Mouse (Mus musculus) heart, postnatal 36 days (tissue): ENCODE measurements at regions not wholly inside any gene's neighbourhood (a gene's known extent, or its start where the extent isn't known, plus 50 kb on each side); places are given as distances from the start of the nearest gene placed in this dataset.

ENCODE experiments used
- DNase-seq, 2 experiments: peaks; one replicate each; pipeline ENCODE4 v3.0.0; 2021 to 2022
- intact Hi-C: fragments of 180-260 bp; cut with DNase I; formaldehyde crosslinking; loops from one replicate; pipeline ENCODE4 v1.15.1; 2025

DNA sequence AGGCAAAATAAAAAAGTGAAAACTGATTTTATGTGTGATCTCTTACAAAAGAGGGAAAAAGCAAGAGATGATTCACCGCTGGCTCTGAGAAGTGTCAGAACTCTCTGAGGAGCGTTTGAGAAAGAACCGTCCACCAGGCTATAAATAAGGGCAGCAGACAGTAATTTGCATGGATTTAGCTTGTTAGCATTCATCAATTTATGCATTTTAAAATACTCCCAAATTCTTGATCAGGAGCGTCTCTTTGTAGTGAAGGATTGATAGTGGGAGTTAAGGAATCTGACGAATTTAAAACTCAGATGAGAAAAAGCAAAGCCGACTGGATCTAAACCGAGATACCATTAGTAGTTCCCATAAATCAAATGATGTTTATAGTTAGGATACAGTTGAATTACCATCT is 146.8 kb upstream of the Gm10295 start:
- no peak for DNase-seq
- intact Hi-C loops = no loop called here

DNA sequence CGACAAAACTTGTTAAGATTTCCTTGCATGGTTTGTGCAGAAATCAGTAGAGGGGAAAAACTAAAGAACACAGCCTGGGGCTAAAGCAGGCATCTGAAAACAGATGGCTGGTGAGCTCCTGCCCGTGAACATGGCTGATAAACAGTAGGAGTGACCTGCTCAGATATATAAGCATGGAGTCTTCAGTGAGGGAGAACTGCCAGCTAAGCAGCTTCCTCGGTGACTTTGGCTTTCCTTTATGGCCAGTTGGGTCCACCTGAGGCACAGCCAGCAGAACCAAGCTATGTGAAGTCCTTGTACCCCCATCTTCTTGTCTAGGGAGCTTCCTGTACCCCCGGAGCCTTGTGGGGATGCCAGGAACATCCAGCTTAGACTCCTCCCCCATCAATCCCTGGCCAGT is 139.8 kb upstream of the Gm10295 start:
- no peak for DNase-seq
- intact Hi-C loops = no loop called here

DNA sequence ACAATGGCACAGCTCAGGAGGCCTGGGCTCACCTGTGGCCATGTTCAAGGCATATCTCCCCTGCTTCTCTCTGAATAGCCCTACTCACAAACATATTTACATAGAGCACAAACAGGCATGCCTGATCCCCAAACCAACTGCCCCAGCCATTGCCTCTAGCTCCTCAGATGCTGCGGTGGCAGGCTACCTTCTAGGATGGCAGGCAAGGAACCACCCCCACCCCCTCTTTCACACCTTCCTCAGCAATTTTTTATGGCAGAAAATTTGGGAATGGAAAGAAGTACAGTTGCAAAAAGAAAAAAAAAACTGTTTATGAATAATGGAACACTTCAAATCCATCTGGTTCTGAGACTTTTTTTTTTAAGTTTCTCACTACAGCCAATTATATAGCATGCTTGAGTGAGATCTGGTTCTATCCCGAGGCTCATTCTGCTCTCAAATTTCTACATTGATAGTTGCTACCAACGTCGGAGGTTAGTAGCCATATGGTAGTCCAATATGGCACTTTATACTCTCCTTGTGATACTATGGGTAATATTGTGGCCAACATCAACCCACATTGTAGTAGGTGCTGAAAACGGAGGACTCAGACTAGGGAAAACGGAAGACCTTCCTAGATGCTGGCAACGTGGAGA is 136.8 kb upstream of the Gm10295 start:
- intact Hi-C loops = no loop called here
- no peak for DNase-seq

DNA sequence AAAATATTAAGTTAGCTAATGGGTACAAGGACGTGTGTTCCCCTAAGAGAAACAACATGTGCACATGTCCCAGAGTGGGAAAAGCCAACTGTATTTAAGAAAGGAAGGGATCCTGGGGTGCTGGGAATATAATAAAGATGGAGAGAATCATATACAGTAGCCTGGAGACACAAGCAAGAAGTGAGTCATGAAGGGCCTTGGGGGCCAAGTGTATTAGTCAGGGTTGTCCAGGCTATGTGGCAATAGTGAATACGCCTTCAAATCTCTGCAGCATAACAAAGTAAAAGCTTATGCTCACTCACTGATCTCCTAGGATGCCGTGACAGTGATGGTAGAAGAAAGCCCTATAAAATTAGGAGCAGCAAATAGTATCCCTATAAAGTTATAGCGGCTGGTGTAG is 124.1 kb upstream of the Gm10295 start:
- intact Hi-C loops = no loop called here
- DNase-seq = no peak

DNA sequence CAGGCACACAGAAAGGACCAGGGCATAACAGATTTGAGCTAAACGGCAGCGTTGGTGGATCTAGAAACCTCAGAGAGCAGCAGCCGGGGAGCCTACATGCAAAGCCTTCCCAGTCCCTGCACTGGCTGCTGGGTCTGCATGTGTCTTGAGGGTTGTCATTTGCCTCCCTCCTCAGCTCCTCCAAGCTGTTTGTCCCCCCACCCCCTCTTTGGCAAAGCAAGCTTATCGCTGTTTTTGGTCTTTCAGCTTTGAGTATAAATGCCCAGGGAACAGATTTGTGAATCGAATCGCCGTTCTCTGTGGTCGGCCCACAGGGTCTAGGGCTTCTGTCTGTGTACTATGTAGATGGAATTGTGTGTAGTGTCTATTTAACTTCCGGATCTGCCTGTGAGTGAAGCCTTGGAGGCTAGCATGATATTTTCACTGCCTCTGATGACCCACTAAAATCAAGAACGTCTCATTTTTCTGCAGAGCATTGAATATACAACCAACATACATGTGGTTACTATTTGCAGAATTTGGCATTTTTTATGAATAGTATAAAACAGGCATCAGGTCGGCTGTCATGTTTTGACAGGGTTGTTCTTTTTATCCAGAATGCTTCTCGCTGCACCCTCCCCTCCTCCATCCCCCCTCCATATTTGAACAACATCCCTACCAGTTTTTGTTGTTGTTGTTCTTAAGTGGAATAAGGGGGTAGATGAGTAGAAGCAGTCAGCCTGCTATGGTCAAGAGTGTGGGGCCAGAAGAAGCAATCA is 121.3 kb upstream of the Gm10295 start:
- intact Hi-C loops = loop anchor here (5.0 kb wide), 1 partner anchor 110 kb away; no protein-coding TSS in a partner anchor
- no peak for DNase-seq

DNA sequence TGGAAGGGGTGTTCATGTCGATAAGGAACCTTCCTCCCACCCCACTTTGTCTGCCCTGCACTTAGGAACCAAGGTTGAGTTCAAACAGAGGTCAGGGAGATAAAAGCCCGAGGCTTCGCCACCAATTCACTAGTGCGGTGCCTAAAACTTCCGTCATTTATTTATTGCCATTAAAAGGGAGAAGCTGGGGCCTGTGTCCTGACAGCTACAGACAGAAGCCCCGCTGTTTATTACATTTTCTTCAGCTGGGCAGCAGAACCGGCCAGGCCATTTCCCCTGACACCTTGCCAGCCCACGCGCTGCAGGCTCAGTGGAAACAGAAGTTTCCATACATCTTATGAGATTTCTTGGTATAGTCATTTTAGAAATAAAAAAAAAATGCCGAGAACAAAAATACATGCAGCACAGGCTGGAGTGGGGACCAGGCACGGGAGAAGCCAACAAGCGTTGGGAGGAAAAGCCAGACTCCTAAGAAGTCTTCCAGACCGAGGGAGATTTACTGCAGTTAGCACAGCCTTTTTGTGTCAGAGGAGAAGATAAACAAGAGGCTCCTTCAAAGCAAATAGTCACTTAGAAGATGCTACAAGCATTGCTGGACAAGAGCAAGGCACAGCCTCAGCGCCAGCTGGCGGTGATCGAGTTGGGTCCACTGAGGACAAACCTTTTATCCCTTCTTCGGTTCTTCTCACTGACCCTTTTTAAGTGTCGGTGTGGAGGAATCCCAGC is 120.5 kb upstream of the Gm10295 start:
- intact Hi-C loops = loop anchor here (5.0 kb wide), 1 partner anchor 110 kb away; no protein-coding TSS in a partner anchor

DNA sequence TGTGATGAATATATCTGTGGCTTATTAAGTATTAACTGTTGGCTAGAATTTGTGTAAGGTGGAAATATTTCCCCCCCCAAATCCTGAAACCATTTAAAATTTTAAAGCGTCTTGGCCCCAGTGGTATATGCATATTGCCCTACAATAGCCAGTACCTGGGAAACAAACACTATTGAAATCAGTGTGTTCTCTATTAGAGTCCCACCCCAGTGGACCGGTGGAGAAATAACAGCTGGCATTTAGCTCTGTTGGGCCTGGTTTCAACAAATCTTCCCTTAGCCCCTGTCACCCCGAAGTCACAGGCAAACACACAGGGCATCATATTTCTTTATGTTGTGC is 120.0 kb upstream of the Gm10295 start:
- intact Hi-C loops = loop anchor here (5.0 kb wide), 1 partner anchor 111 kb away; no protein-coding TSS in a partner anchor
- DNase-seq = no peak

More for the DNA sequence above, 120.5 kb upstream of the Gm10295 start:
- DNase-seq = peak; percentile 23 to 36

DNA sequence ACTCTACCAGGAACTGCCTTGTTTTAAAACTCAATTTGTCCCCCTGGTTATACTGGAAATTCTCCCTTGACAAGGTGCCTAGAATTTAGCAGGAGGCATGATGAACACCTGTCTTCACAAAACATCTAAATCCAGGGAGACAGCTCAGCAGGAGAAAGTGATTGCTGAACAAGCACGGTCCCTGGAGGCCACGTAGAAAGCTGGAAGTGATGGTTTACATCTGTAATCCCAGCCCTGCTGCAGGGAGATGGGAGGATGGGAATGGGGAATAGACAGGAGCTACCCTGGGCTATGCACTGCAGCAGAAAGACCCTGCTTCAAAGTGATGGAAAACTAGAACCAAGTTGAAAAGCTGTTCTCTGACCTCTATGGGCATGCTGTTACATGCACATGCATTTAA is 119.1 kb upstream of the Gm10295 start:
- intact Hi-C loops = loop anchor here (5.0 kb wide), 1 partner anchor 112 kb away; no protein-coding TSS in a partner anchor
- no peak for DNase-seq

DNA sequence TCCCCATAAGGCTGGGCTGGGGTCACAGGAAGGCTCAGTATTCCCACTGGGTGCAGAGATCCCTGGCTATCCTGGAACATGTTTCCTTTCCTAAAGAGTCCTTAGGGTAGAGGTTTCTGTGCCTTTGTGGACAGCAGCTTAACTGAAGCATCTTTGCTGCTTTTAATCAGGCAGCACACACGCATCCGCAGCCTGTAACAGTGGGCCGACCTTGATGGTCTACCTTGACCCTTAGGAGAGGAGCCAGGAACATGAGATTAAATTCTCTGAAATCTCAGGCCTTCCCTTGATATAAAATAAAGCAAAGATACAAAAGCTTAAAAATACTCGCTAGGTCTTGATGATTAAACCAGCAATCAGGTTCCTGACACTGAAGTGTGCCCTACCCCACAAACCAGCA is 118.7 kb upstream of the Gm10295 start:
- intact Hi-C loops = loop anchor here (5.0 kb wide), 1 partner anchor 112 kb away; no protein-coding TSS in a partner anchor
- no peak for DNase-seq

DNA sequence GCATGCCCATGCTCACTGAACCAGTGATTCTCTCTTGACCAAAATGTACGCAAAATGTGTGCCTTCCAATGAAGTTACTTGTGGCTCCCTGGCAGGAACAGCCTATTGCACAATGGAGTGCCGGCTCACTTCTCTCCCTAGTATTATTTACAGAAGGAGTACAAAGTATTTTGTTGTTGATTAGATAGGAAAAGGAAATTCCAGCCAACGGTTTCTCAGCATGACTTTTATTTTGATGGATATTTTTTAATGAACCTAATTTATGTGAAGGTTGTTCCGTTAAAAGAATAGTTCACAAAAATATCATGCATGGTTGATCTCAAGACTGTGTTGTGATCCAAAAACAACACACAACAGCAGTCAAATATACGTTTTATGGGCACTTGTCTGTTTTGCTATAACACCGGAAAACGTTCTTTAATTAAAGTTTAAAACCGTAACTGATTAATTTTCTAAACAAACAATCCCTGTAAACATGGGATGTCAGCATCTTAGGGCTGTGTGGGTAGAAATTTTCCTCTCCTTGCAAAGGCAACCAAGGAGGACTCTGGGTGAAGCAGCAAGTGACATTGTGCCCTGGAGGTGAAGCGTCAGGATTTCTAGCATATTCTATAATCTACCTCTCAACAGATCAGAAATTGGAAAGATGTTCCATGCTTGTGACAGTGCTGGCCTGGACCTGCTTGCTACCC is 116.3 kb upstream of the Gm10295 start:
- intact Hi-C loops = no loop called here
- DNase-seq = no peak

DNA sequence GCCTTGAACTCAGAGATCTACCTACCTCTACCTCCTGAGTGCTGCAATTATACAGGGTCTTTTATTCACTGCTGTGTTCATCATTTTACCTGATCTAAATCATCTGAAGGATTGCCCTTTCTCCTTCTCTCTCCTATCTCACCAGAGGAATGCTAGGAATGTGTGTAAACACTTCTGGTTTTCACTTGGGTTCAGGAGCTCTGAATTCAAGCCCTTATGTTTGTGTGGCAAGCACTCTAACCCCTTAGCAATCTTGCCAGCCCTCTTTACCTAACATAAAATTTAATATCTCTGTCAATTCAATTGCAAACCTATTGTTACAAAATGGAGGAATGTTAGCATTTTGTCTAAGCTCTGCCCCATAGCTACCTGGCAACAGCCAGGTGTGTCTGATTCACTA is 112.8 kb upstream of the Gm10295 start:
- intact Hi-C loops = no loop called here
- DNase-seq = no peak

DNA sequence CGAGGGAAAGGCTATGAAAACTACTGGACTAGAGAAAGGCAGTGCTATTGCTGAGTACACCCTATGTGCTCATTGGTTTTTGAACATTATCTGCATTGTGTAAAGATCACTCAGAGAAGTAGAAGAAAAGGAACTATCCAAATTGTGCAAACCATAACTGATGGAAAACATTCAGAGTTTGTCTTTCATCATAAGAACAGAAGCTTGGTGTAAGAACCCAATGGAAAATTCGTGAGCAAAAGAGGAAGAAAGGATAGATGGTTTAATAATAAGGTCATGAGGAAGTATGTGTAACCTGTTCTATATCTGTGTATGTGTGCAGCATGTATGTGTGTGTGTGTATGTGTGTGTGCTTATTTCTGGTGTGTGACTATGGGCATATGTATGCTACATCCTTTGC is 112.3 kb upstream of the Gm10295 start:
- intact Hi-C loops = no loop called here
- no peak for DNase-seq

DNA sequence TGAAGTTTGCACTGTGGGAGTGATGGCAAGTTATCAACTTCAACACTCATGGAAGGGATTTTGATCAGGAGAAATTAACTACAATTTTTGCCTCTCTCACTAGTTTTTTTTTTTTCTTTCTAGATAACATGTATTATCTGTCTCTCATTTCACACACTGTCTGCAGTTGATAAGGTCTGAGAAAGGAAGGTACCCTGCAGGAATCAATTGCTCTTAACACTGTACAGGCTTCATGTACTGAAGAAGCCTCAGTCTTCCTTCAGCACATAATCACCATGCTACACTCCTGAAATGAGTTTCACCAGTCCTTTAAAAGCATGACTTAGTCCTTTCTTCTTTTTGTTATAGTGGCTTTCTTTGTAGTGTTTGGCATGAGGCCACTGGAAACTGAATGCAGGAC is 108.5 kb upstream of the Gm10295 start:
- intact Hi-C loops = no loop called here
- DNase-seq = no peak

DNA sequence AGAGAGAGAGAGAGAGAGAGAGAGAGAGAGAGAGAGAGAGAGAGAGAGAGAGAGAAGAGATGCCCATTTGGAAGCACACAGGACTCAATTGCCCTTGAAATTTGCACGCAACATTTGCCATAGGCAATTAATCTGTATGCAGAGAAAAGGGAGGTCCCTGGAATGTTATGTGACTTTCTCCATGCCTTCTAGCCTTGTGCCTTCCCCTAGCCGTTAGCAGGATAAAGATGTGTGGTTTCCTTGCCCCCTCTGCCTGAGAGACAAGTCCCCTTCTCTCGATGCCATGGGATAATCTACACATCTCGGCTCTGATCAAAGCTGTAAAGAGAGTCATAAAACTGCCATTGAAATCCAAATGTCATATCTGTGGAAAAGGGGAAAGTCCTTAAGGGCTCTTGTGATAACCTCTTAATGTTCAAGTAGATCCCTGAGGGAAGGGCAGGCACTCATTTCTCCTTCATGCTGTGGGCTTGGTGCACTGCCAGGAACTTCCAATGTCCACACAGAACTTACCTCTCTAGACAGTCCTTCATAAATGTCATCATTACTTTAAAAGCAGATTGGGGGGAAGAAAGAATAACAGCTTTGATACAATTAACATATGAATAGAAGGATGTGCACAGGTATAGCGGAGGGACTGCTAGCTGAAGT is 106.9 kb upstream of the Gm10295 start:
- intact Hi-C loops = no loop called here
- no peak for DNase-seq

DNA sequence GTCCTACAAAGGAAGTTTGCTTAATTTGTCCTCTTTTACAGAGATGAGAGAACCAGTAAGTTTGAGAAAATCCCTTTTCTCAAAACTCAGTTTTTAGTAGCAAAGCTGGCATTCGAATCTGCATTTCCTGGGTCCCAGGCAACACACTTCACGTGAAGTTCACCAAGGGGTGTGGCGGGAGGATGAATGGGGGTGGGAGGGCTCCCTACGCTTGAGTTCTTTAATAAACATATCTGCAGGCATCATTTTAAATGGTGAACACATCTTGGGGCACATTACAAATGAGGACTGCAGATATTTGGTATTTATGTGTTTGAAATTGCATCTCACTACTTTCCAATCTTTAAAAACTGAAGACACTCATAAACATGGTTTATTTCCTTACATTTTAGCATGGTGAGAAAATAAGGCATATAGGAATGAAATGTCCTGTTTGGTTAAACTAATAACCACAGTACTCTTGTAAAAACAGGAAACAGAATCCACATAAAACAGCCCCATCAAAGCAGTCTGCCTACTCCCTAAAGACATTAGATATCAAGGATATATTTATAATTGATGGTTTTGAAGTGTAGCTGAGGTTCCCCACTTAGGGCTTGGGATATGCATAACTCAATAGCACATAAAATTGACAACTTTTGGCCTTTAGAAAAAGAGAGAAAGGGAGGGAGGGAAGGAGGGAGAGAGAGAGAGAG is 106.3 kb upstream of the Gm10295 start:
- intact Hi-C loops = no loop called here

DNA sequence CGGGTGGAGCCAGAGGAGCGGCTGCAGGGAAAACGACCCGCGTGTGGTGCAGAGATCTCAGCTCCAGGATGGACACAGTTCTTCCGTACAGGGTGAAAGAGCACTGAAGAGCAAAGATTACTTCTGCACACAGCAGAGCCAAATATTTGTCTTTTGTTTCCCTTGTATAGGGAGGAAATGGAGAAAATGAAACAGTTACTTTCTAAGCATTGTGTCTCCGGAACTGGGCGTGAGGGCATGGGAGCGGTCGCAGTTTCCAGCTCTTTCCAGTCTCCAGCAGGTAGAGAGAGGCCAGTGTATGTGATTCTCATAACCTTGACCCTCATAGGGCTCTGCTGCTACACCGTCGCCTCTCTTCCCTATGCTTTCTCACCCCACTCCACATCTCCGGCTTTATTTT is 105.1 kb upstream of the Gm10295 start:
- intact Hi-C loops = no loop called here
- no peak for DNase-seq

More for the DNA sequence above, 106.3 kb upstream of the Gm10295 start:
- DNase-seq = no peak

DNA sequence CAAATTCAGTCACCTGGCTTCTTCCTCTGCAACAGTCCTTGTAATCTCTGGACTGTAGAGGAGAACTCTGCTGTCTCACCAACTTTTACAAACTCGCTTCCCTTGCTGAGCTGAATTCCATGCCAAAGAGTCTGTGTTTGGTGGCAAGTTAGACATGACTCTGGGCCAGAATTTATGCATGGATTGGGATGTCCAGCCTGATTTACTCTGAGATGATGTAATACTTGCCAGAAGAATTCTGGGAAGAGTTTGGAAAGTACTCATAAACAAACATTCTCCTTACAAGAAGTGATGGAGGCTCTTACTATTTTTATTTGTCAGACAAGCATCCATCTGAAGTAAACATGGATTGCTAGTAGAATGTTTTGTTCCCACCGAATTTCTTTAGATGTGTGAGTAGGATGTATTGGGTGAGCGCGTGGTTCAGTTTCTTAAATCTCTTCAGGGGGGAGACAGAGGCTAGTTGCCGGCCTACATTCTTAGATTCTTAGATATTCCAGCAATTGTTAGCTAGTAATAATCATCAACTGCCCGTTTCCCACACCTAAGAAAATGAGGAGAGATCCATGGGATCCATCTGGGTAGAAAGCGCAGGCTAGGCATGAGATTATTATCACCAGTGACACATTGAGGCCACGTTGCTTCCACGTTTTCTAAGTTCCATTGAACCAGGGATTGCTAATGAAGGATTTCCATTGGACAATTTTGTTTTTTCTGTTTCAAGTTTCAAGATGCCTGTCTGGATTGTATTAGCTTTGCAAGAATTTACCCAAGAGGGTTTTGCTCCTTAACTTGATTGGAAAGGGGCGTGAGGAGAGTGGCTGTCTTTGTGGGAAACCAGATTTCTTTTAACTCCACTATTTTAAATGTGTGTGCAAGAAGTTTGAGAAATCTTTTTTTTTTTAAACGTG is 89.3 kb upstream of the Gm10295 start:
- intact Hi-C loops = no loop called here
- DNase-seq = no peak

DNA sequence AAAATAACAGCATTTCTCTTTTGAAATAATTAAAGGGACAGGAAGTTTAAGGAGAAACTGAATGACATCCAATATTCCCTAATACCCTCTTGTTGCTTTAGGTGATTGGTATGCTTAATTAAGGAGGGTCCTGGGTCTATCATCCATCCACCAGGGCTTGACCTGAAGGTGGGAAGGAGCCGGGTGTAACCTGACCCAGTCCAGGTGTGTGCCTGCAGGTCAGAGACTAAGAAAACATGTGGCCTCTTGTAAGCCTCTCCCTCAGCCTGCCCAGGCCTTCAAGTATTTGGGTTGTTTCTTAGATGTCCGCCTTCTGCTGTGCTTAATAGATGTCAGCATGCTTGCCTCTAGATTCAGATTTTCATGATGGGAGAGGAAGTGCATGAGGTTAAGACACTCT is 74.7 kb upstream of the Gm10295 start:
- DNase-seq = no peak
- intact Hi-C loops = no loop called here

DNA sequence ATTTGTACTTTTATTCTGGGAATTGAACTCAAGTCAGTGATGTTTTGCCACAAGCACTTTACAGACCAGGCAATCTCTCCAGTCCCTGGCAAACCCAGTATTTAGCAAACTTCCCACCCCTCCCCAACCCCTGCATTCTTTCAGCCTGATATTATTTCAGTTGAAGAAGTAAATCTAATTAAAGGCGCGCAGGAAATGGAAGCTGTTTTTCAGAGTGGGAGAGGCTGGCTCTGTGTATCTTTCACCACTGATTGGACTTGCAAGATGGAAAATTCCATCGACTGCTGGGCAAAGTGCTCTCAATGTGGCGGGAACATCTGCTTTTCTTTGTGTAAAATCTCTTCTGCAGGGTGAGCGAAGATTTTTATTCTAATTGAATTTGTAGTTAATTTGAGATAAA is 68.0 kb upstream of the Gm10295 start:
- intact Hi-C loops = loop anchor here (10.0 kb wide), 1 partner anchor 286 kb away; no protein-coding TSS in a partner anchor
- DNase-seq = no peak
